Mouse (Mus musculus): ENCODE data around the gene Spata13. TPM values are rescaled to one million over a fixed set of nuclear protein-coding genes. Genes with fewer than 3 reads are reported as not detected.

The Spata13 gene
- total and polyA plus RNA-seq, 3 experiments: 0.39 to 1.5 TPM; not detected in 1

DNA sequence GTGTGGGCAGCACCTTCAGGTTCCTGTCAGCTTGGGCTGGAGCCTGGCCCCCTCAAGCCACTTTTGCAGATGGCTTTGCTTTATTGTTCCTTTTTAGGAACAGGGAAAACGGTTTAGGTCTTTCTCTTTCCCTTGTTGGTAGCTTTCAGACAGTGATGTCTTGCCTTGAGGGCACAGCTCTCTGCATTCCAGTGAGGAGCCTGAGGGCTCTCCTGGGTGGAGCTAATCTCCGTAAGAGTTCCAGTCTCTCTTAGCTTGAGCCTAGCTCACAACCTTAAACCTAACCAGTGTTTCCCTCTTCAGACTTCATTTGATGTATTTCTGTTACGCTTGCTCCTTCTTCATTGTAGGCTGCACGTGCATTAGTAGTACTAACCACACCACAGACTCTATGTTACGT, 81.9 kb downstream of the Spata13 start:
- H3K9ac ChIP-seq (ENCODE audit: control insufficient read depth, low read depth, low read length, poor library complexity, severe bottlenecking): no peak overlapping the region
- H3K79me2 ChIP-seq (ENCODE audit: control insufficient read depth, insufficient read depth, low read length, poor library complexity): no peaks in the 10 kb centered on the region
- no peaks in the 10 kb centered on the region for H3K27me3 ChIP-seq (ENCODE audit: control insufficient read depth in 1 of 2, insufficient read depth in 2 of 2, low read length in 2 of 2)
- no peak for DNase-seq (ENCODE audit: low read depth, low spot score)
- H3K27ac ChIP-seq (ENCODE audit: control insufficient read depth, low read depth, low read length): no peak overlapping the region
- peaks cover 0 to 5% of the 10 kb centered on the region in 2 experiments; a peak in 1 of 4 replicates for H3K4me1 ChIP-seq (ENCODE audit: control insufficient read depth in 1 of 2, insufficient read depth in 2 of 2, low read length in 2 of 2)
- no peak overlapping the region for H3K4me3 ChIP-seq (ENCODE audit: control insufficient read depth in 1 of 2, insufficient read depth in 1 of 2, low read depth in 2 of 2, low read length in 2 of 2)
- H3K36me3 ChIP-seq (ENCODE audit: control insufficient read depth in 1 of 2, insufficient read depth in 2 of 2, low read length in 2 of 2): no peaks in the 10 kb centered on the region; a peak in 1 of 4 replicates
- TF ChIP-seq SIN3A (IDR thresholded peaks at IDR 0.05; ENCODE audit: low read length) (no peak), ZNF384 (IDR thresholded peaks at IDR 0.05; ENCODE audit: low read depth, low read length) (no peak), BHLHE40 (IDR thresholded peaks at IDR 0.05; ENCODE audit: borderline replicate concordance, low read depth, low read length) (no peak), TAL1 (IDR thresholded peaks at IDR 0.05; ENCODE audit: low read length) (no peak), MEF2A (IDR thresholded peaks at IDR 0.05; ENCODE audit: extremely low read depth, insufficient replicate concordance, low read depth, low read length, poor library complexity, severe bottlenecking) (no peak), CHD1 (IDR thresholded peaks at IDR 0.05; ENCODE audit: low read depth, low read length) (no peak), EP300 (IDR thresholded peaks at IDR 0.05; ENCODE audit: low read depth in 1 of 2, low read length in 2 of 2) (no peak), TBP (IDR thresholded peaks at IDR 0.05; ENCODE audit: low read depth, low read length) (no peak), MAFK (IDR thresholded peaks at IDR 0.05; ENCODE audit: borderline replicate concordance, low read depth, low read length) (no peak), POLR2A (IDR thresholded peaks at IDR 0.05; ENCODE audit: control insufficient read depth in 1 of 2, insufficient read depth in 1 of 2, low read depth in 1 of 2, low read length in 2 of 2, poor library complexity in 1 of 2) (no peak), NRF1 (IDR thresholded peaks at IDR 0.05; ENCODE audit: insufficient read depth, low read depth, low read length, poor library complexity, severe bottlenecking) (no peak), SMC3 (IDR thresholded peaks at IDR 0.05; ENCODE audit: low read depth, low read length) (no peak)
- no peaks in the 10 kb centered on the region for H3K9me3 ChIP-seq (replicated peaks; ENCODE audit: insufficient read depth, low read length)

DNA sequence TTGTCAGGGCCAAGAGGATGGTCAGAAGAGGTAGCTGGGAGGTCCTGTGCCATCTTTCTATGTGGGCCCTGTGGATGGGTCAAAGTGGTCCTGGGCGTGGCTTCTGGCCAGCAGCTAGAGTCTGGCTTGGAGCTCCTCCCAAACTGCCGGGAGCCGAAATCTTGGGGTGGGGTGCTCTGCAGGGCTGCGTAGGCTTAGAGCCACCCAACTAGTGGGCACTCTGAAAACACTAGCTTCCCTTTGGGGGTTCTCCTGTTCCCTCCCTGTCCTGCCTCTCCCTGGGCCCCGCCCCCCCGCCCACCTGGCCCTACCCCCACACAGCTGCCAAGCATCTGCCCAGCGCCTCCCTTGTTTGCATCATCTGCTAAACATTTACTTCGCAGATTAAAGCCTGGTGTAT, 87.5 kb downstream of the Spata13 start:
- Histone ChIP-seq H3K27me3 (ENCODE audit: control insufficient read depth in 1 of 2, insufficient read depth in 2 of 2, low read length in 2 of 2) (no peaks in the 10 kb centered on the region), H3K9ac (ENCODE audit: control insufficient read depth, low read depth, low read length, poor library complexity, severe bottlenecking) (no peak overlapping the region), H3K27ac (ENCODE audit: control insufficient read depth, low read depth, low read length) (no peak overlapping the region), H3K79me2 (ENCODE audit: control insufficient read depth, insufficient read depth, low read length, poor library complexity) (no peaks in the 10 kb centered on the region), H3K9me3 (replicated peaks; ENCODE audit: insufficient read depth, low read length) (no peaks in the 10 kb centered on the region), H3K4me3 (ENCODE audit: control insufficient read depth in 1 of 2, insufficient read depth in 1 of 2, low read depth in 2 of 2, low read length in 2 of 2) (no peak overlapping the region), H3K4me1 (ENCODE audit: control insufficient read depth in 1 of 2, insufficient read depth in 2 of 2, low read length in 2 of 2) (peaks cover 0 to 5% of the 10 kb centered on the region in 2 experiments; a peak in 1 of 4 replicates), H3K36me3 (ENCODE audit: control insufficient read depth in 1 of 2, insufficient read depth in 2 of 2, low read length in 2 of 2) (peaks cover 0 to 7% of the 10 kb centered on the region in 2 experiments; a peak in 2 of 4 replicates)
- DNase-seq (ENCODE audit: low read depth, low spot score): no peak
- TF ChIP-seq MYB (IDR thresholded peaks at IDR 0.05; ENCODE audit: low read depth, low read length) (no peak), MAX (IDR thresholded peaks at IDR 0.05; ENCODE audit: low read length) (no peak), UBTF (IDR thresholded peaks at IDR 0.05; ENCODE audit: borderline replicate concordance, insufficient read depth, low read depth, low read length) (no peak), POLR2A (IDR thresholded peaks at IDR 0.05; ENCODE audit: control insufficient read depth in 1 of 2, insufficient read depth in 1 of 2, low read depth in 1 of 2, low read length in 2 of 2, poor library complexity in 1 of 2) (no peak), POLR2AphosphoS5 (IDR thresholded peaks at IDR 0.05; ENCODE audit: borderline replicate concordance, low read depth, low read length) (no peak), ZMIZ1 (IDR thresholded peaks at IDR 0.05; ENCODE audit: low read depth, low read length) (no peak), E2F4 (IDR thresholded peaks at IDR 0.05; ENCODE audit: borderline replicate concordance, low read depth, low read length) (no peak), MXI1 (IDR thresholded peaks at IDR 0.05; ENCODE audit: low read depth, low read length) (no peak), NELFE (IDR thresholded peaks at IDR 0.05; ENCODE audit: low read depth, low read length) (no peak), CHD2 (IDR thresholded peaks at IDR 0.05; ENCODE audit: low read length) (no peak)

Data from MEL (cell line).